ENCODE assay signal across 39 mouse cellular contexts in genomic region chr3:116637693-116638476, GRCm38 (mm10). TPM values are rescaled to one million over a fixed set of nuclear protein-coding genes. Genes with fewer than 3 reads are reported as not detected.
A peak's percentile ranks its signal among the peaks of the same experiment; 100 is the strongest.
DNase-seq lines count a peak whose midpoint lies in the region; ATAC-seq and TF ChIP-seq lines count a peak whose summit lies in the region.
"Had no signal": no experiment of that assay in that cellular context is flagged by ENCODE, and none has a peak within 500 bp of the region (broad histone marks: within the 10 kb centered on the region; RNA-seq: fewer than 3 reads in every experiment).

No protein-coding gene starts in this region.

- no peaks in the 10 kb centered on the region for H3K9me3 ChIP-seq in intestine, postnatal 0 days (ENCODE audit: control insufficient read depth)
- H3K9me3 ChIP-seq: forebrain, embryonic 15.5 days; heart, embryonic 12.5 days; hindbrain, embryonic 13.5 days; limb, embryonic 12.5 days; lung, embryonic 15.5 days; megakaryocyte, embryonic 14.5 days; midbrain, embryonic 12.5 days; neural tube, embryonic 12.5 days had no signal

- TF ChIP-seq CTCF in left cerebral cortex, adult 2 months (IDR thresholded peaks at IDR 0.05): no peak
- TF ChIP-seq CTCF in intestine, postnatal 0 days (IDR thresholded peaks at IDR 0.05; ENCODE audit: low read depth): no peak

- no peak overlapping the region for H3K4me3 ChIP-seq in left cerebral cortex, adult 2 months
- no peak overlapping the region for H3K4me3 ChIP-seq in intestine, postnatal 0 days (ENCODE audit: low read depth, low read length)
- H3K4me3 ChIP-seq: forebrain, embryonic 15.5 days; heart, embryonic 12.5 days; hindbrain, embryonic 13.5 days; limb, embryonic 12.5 days; lung, embryonic 15.5 days; megakaryocyte, embryonic 14.5 days; midbrain, embryonic 12.5 days; myocyte; neural tube, embryonic 12.5 days had no signal

- peaks cover 75% of the 10 kb centered on the region for H3K36me3 ChIP-seq in intestine, postnatal 0 days (ENCODE audit: control insufficient read depth, insufficient read depth)

- H3K4me2 ChIP-seq in intestine, postnatal 0 days (replicated peaks; ENCODE audit: low read depth): no peak overlapping the region
- H3K4me2 ChIP-seq: forebrain, embryonic 15.5 days; heart, embryonic 12.5 days; hindbrain, embryonic 13.5 days; limb, embryonic 12.5 days; lung, embryonic 15.5 days; midbrain, embryonic 12.5 days; neural tube, embryonic 12.5 days had no signal

- intact Hi-C loops in left cerebral cortex, adult 2 months (cut with DNase I): no loop called here
- intact Hi-C loops in left cerebral cortex, postnatal 10 days (cut with DNase I): loop anchor here (5.0 kb wide), 1 partner anchor 131 kb away; the partner anchor contains the start of gene Rtca

- H3K27ac ChIP-seq in left cerebral cortex, adult 2 months: peak overlapping the region; percentile 26; the same call in 1 of the 2 replicates
- H3K27ac ChIP-seq in intestine, postnatal 0 days (ENCODE audit: low read depth, low read length): no peak overlapping the region
- H3K27ac ChIP-seq: forebrain, embryonic 15.5 days; hindbrain, embryonic 13.5 days; limb, embryonic 12.5 days; lung, embryonic 15.5 days; midbrain, embryonic 12.5 days; neural tube, embryonic 12.5 days had no signal

- peak; percentile 84 for ATAC-seq in intestine, postnatal 0 days
- ATAC-seq: activated CD4-positive, CD25-positive, alpha-beta regulatory T cell, adult 4 months; forebrain, embryonic 15.5 days had no signal

- WGBS in intestine, postnatal 0 days: 52% methylated on average over 9 of the region's 9 CpGs

- no peak for DNase-seq in left cerebral cortex, adult 2 months (ENCODE audit: extremely low spot score in 1 of 2, low spot score in 2 of 2)
- DNase-seq in left cerebral cortex, postnatal 10 days (ENCODE audit: extremely low spot score in 1 of 2, low spot score in 2 of 2): no peak
- DNase-seq in gonadal fat pad, adult 2 months (ENCODE audit: low read depth): peak; percentile 60
- no peak for DNase-seq in B cell, adult 2 months
- DNase-seq in frontal cortex, adult 2 months (ENCODE audit: extremely low spot score in 1 of 2, low spot score in 1 of 2): no peak
- DNase-seq: adrenal gland, adult 2 months; adrenal gland, postnatal 36 days; cerebellum, adult 8-10 months; cerebellum, postnatal 25 days; gastrocnemius, postnatal 10 days; heart, postnatal 4 days; kidney, adult 18-20 months; kidney, postnatal 4 days; layer of hippocampus, adult 9-11 months; lung, postnatal 36 days; spleen, adult 18-20 months; thymus, adult 18-20 months; thymus, postnatal 25 days had no signal

- 0 out of 2 replicates have a peak, but pooled peaks cover 3% of the 10 kb centered on the region for H3K4me1 ChIP-seq in intestine, postnatal 0 days (replicated peaks; ENCODE audit: control insufficient read depth, insufficient read depth, low read length)
- H3K4me1 ChIP-seq: forebrain, embryonic 15.5 days; limb, embryonic 12.5 days; lung, embryonic 15.5 days; midbrain, embryonic 12.5 days; neural tube, embryonic 12.5 days had no signal

- no peak overlapping the region for H3K9ac ChIP-seq in intestine, postnatal 0 days (ENCODE audit: low read depth, low read length)
- H3K9ac ChIP-seq: forebrain, embryonic 15.5 days; heart, embryonic 12.5 days; hindbrain, embryonic 13.5 days; limb, embryonic 12.5 days; lung, embryonic 15.5 days; midbrain, embryonic 12.5 days; neural tube, embryonic 12.5 days had no signal

- no peaks in the 10 kb centered on the region for H3K27me3 ChIP-seq in intestine, postnatal 0 days (replicated peaks; ENCODE audit: control insufficient read depth, insufficient read depth, low read length)
- H3K27me3 ChIP-seq: CH12.LX; forebrain, embryonic 15.5 days; heart, embryonic 12.5 days; hindbrain, embryonic 13.5 days; limb, embryonic 12.5 days; lung, embryonic 15.5 days; megakaryocyte, embryonic 14.5 days; midbrain, embryonic 12.5 days; neural tube, embryonic 12.5 days had no signal

RNA-seq across cellular contexts. Expression of gene Trmt13, which starts 23.5 kb away (rescaled TPM):
- total RNA-seq in left cerebral cortex, adult 2 months (2021): 10 to 100 TPM; 17.4 to 19.4 TPM
- total RNA-seq in left cerebral cortex, postnatal 10 days (2021): 10 to 100 TPM; 14.6 to 14.9 TPM
- 4.9 and 5.8 TPM in 2 replicates for polyA plus RNA-seq in gonadal fat pad, adult 2 months (2012; rRNA removed)
- 8.2 and 11.0 TPM in 2 replicates for polyA plus RNA-seq in intestine, postnatal 0 days (2015; fragmentation: Nextera tagmentation; extraction: Ambion mirVana)
- 19.2 and 22.3 TPM in 2 replicates for polyA plus RNA-seq in frontal cortex, adult 2 months (2012; rRNA removed)

RNA-seq across cellular contexts. Expression of gene Mfsd14a, which starts 24.6 kb away (rescaled TPM):
- total RNA-seq in left cerebral cortex, adult 2 months (2021): 10 to 100 TPM; 55.1 to 57.3 TPM
- 10 to 100 TPM; 55.8 to 56.3 TPM for total RNA-seq in left cerebral cortex, postnatal 10 days (2021)
- polyA plus RNA-seq in gonadal fat pad, adult 2 months (2012; rRNA removed): 33.6 and 34.1 TPM in 2 replicates
- 39.4 and 40.0 TPM in 2 replicates for polyA plus RNA-seq in intestine, postnatal 0 days (2015; fragmentation: Nextera tagmentation; extraction: Ambion mirVana)
- polyA plus RNA-seq in frontal cortex, adult 2 months (2012; rRNA removed): 41.1 and 43.1 TPM in 2 replicates

RNA-seq across cellular contexts. Expression of gene Sass6, which starts 43.1 kb away (rescaled TPM):
- total RNA-seq in left cerebral cortex, adult 2 months (2021): 1 to 10 TPM; 5.9 to 8.1 TPM
- 1 to 10 TPM; 8.9 to 9.9 TPM for total RNA-seq in left cerebral cortex, postnatal 10 days (2021)
- polyA plus RNA-seq in gonadal fat pad, adult 2 months (2012; rRNA removed): 0.90 and 1.1 TPM in 2 replicates
- 4.1 TPM in 2 replicates for polyA plus RNA-seq in intestine, postnatal 0 days (2015; fragmentation: Nextera tagmentation; extraction: Ambion mirVana)
- polyA plus RNA-seq in frontal cortex, adult 2 months (2012; rRNA removed): 4.8 and 5.3 TPM in 2 replicates

RNA-seq across cellular contexts. Expression of gene Gm43191, which starts 43.2 kb away (rescaled TPM):
- total RNA-seq in left cerebral cortex, adult 2 months (2021): under 1 TPM in 1 of 2 experiments, not detected in 1; 0.56 TPM
- 1 to 10 TPM; 1.2 to 2.4 TPM for total RNA-seq in left cerebral cortex, postnatal 10 days (2021)
- polyA plus RNA-seq in gonadal fat pad, adult 2 months (2012; rRNA removed): not detected in 2 replicates
- not detected in 2 replicates for polyA plus RNA-seq in intestine, postnatal 0 days (2015; fragmentation: Nextera tagmentation; extraction: Ambion mirVana)
- polyA plus RNA-seq in frontal cortex, adult 2 months (2012; rRNA removed): not detected in 2 replicates
- total RNA-seq: adrenal gland, adult 2 months; adrenal gland, postnatal 36 days; CH12.LX; gastrocnemius, postnatal 10 days; left cerebral cortex, postnatal 25 days; liver, adult 2 months; midbrain, postnatal 0 days had no signal
- polyA plus RNA-seq: activated CD4-positive, CD25-positive, alpha-beta regulatory T cell, adult 4 months; adrenal gland, adult 2 months; brain, embryonic 14.5 days; C2C12; embryonic facial prominence, embryonic 11.5 days; heart, embryonic 12.5 days; heart, postnatal 0 days; limb, embryonic 12.5 days; liver, adult 2 months; liver, embryonic 16.5 days; lung, embryonic 15.5 days; midbrain, embryonic 12.5 days; midbrain, postnatal 0 days; myocyte; neural tube, embryonic 12.5 days; stomach, embryonic 16.5 days had no signal
